Mouse (Mus musculus) liver, embryonic 12.5 days (tissue): Measurements from ENCODE around the gene Lin28a. TPM values are rescaled to one million over a fixed set of nuclear protein-coding genes. Genes with fewer than 3 reads are reported as not detected.
A peak's percentile ranks its signal among the peaks of the same experiment; 100 is the strongest.

Experiments
- ATAC-seq: fragments of 200-750 bp; cut with Nextera tagmentation; 2 replicates; pipeline ENCODE4 v1.8.0; 2017; ENCODE audit warnings: moderate number of reproducible peaks, mild to moderate bottlenecking, moderate library complexity
- H3K27ac ChIP-seq: fragments of 300-500 bp; sonication (generic); 2 replicates; pipeline ENCODE4 v1.5.1; 2016; ENCODE audit warnings: mild to moderate bottlenecking
- H3K27me3 ChIP-seq: fragments of 300-500 bp; sonication (generic); replicated peaks from 2 replicates; pipeline ENCODE4 v1.6.1; 2016; ENCODE audit warnings: mild to moderate bottlenecking, moderate library complexity
- H3K36me3 ChIP-seq: fragments of 300-500 bp; sonication (generic); 2 replicates; pipeline ENCODE4 v1.6.1; 2016; ENCODE audit warnings: mild to moderate bottlenecking, moderate library complexity
- H3K4me1 ChIP-seq: fragments of 300-500 bp; sonication (generic); 2 replicates; pipeline ENCODE4 v1.6.1; 2016
- H3K4me2 ChIP-seq: fragments of 300-500 bp; sonication (generic); 2 replicates; pipeline ENCODE4 v1.6.1; 2016; ENCODE audit warnings: mild to moderate bottlenecking, moderate library complexity
- H3K4me3 ChIP-seq: fragments of 300-500 bp; sonication (generic); 2 replicates; pipeline ENCODE4 v1.5.1; 2016; ENCODE audit warnings: mild to moderate bottlenecking, moderate library complexity
- H3K9ac ChIP-seq: fragments of 300-500 bp; sonication (generic); 2 replicates; pipeline ENCODE4 v1.6.1; 2016; ENCODE audit warnings: mild to moderate bottlenecking, moderate library complexity
- H3K9me3 ChIP-seq: fragments of 300-500 bp; sonication (generic); replicated peaks from 2 replicates; pipeline ENCODE4 v1.6.1; 2016; ENCODE audit warnings: mild to moderate bottlenecking, moderate library complexity
- WGBS: fragments of 180-500 bp; shearing (Covaris S2); methylation state at CpG from one replicate; pipeline ENCODE4 v1.1.7; 2016; ENCODE audit not compliant: insufficient replicate concordance; 5-methylcytosine and 5-hydroxymethylcytosine counted together
- polyA plus RNA-seq: library from polyadenylated mRNA; unstranded; fragments of >200 nt; fragmentation: Nextera tagmentation; extraction: Ambion mirVana; gene quantifications from 2 replicates; pipeline ENCODE4 v1.2.1, GENCODE M21; 2016

Gene Lin28a
- polyA plus RNA-seq, 1 experiment from 2014 or later = 5.8 TPM

DNA sequence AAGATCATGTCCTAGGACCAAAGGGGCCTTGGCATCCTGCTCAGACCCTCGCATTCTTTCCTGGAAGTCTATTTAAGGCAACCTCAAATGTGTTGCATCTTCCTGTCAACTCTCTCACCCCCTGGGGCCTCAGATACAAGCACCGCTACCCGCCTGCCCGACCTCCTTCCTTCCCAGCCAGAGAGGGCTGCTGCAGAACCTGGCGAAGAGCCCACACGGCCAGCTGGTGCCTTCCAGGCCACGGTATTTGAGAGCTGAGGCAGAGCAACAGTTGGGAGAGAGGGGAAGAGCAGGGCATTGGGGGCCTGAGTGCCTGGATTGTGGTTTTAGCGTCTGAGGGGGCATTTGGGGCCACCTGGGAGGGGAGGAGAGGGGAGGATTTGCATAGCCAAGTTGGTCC, 33.9 kb upstream of the Lin28a start:
- Histone ChIP-seq H3K9me3 (no peaks in the 10 kb centered on the region), H3K4me2 (no peak overlapping the region), H3K27me3 (no peaks in the 10 kb centered on the region; the same call in 1 of the 2 replicates), H3K36me3 (no peaks in the 10 kb centered on the region), H3K4me1 (0 out of 2 replicates have a peak, but pooled peaks cover 10% of the 10 kb centered on the region), H3K27ac (no peak overlapping the region), H3K9ac (no peak overlapping the region), H3K4me3 (no peak overlapping the region)
- ATAC-seq = no peak
- 14% methylated on average over 8 of the region's 8 CpGs for WGBS

GRCm38 (mm10) chr4:134051912-134052311, 33.3 kb upstream of the Lin28a start:
- Histone ChIP-seq H3K27me3 (no peaks in the 10 kb centered on the region), H3K4me2 (no peak overlapping the region), H3K4me3 (no peak overlapping the region), H3K27ac (no peak overlapping the region), H3K36me3 (no peaks in the 10 kb centered on the region), H3K9me3 (no peaks in the 10 kb centered on the region), H3K4me1 (0 out of 2 replicates have a peak, but pooled peaks cover 10% of the 10 kb centered on the region), H3K9ac (no peak overlapping the region)
- no peak for ATAC-seq
- WGBS = 62% methylated on average over 5 of the region's 5 CpGs

DNA sequence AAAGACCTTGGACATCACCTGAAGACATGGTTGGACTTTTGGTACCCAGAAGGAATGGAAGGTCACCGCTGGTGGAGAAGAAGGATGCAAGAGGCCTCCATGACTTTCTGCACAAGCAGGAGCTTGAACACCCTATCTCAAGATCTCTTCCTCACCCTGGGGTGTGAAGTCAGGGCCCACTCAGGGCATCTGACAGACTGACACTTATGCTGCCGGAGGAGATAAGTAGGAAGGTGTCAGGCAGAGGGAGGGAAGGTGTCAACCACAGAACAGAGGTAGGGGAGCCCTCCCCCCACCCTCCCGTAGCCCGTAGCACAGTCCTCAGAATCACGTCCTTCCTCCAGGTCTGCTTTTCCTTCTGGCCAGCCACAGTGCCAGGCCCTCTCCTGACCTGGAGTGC, 29.0 kb upstream of the Lin28a start:
- Histone ChIP-seq H3K9ac (no peak overlapping the region), H3K27ac (no peak overlapping the region), H3K27me3 (peaks cover 17% of the 10 kb centered on the region; the same call in 1 of the 2 replicates), H3K9me3 (no peaks in the 10 kb centered on the region), H3K4me2 (no peak overlapping the region), H3K4me3 (no peak overlapping the region), H3K36me3 (no peaks in the 10 kb centered on the region), H3K4me1 (0 out of 2 replicates have a peak, but pooled peaks cover 8% of the 10 kb centered on the region)
- ATAC-seq = no peak
- 28% methylated on average over 5 of the region's 5 CpGs for WGBS

- Histone ChIP-seq H3K9ac (no peak overlapping the region), H3K4me2 (no peak overlapping the region), H3K9me3 (no peaks in the 10 kb centered on the region), H3K36me3 (no peaks in the 10 kb centered on the region), H3K4me1 (peaks cover 5% of the 10 kb centered on the region; the same call in 1 of the 2 replicates), H3K27ac (no peak overlapping the region), H3K4me3 (no peak overlapping the region), H3K27me3 (peaks cover 30% of the 10 kb centered on the region; the same call in 1 of the 2 replicates)
- no peak for ATAC-seq
- 19% methylated on average over 2 of the region's 2 CpGs for WGBS
Measured at GRCm38 (mm10) chr4:134043041-134043440, 24.4 kb upstream of the Lin28a start.

DNA sequence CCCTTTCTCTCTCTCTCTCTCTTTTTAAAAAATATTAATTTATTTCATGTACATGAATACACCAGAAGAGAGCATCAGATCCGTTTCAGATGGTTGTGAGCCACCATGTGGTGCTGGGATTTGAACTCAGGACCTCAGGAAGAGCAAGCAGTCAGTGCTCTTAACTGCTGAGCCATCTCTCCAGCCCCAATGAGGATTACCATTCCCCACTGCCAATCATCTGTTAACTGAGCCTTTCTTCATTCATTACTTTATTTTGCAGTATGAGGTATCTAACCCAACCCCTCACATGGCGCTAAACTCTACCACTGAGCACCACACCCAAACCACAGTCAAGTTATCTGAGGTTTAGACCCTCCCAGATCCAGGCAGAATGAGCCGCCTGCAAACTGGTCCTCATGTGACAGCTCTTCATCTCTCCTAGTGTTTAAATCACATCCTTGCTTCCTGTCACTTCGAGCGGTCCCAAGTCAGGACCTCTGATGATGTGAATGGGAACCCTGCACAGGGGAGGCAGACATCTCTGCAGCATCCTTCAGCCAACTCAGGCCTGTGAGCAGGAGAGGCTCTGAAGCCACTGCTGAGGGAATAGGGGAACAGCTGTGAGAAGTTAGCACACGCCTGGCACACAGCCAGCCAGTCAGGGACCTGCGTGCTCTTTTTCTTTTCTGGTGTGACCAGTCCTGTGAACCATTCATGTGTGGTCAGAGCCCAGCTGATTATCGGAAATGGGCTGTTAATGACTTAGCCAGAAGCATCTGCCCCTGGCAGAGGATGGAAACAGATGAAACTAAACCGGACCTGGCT, 22.9 kb upstream of the Lin28a start:
- 19% methylated on average over 9 of the region's 9 CpGs for WGBS
- H3K9ac ChIP-seq = no peak overlapping the region
- H3K4me2 ChIP-seq = no peak overlapping the region
- no peaks in the 10 kb centered on the region for H3K36me3 ChIP-seq
- peaks cover 5% of the 10 kb centered on the region; the same call in 1 of the 2 replicates for H3K4me1 ChIP-seq
- ATAC-seq = no peak
- no peak overlapping the region for H3K4me3 ChIP-seq
- H3K27me3 ChIP-seq = peaks cover 38% of the 10 kb centered on the region; the same call in 1 of the 2 replicates
- H3K27ac ChIP-seq = no peak overlapping the region
- H3K9me3 ChIP-seq = no peaks in the 10 kb centered on the region

DNA sequence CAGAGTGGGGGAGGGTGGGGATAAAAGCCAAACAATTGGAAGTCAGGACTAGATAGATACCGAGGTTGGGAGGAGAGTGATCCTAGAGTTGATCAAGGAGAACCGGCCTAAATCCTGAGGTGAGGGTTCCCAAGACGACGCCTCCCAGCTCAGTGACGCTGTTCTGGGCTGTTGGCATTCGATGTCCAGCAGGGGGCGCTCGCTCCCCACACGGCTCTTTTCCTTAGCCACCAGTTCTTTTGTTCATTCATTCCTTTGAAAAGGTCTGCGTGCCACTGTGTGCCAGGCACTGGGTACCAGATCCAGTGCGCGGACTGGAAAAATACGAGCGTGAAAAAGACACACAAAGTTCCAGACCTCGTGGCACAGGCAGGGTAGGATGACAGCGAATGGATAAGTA, 17.3 kb upstream of the Lin28a start:
- 0 out of 2 replicates have a peak, but pooled peaks cover 19% of the 10 kb centered on the region for H3K27me3 ChIP-seq
- peak; percentile 27; the same call in 1 of the 2 replicates for ATAC-seq
- H3K27ac ChIP-seq = no peak overlapping the region
- no peak overlapping the region for H3K4me3 ChIP-seq
- H3K9me3 ChIP-seq = no peaks in the 10 kb centered on the region
- no peaks in the 10 kb centered on the region for H3K4me1 ChIP-seq
- no peak overlapping the region for H3K9ac ChIP-seq
- WGBS = 6% methylated on average over 16 of the region's 16 CpGs
- no peaks in the 10 kb centered on the region for H3K36me3 ChIP-seq
- no peak overlapping the region for H3K4me2 ChIP-seq

- ATAC-seq = no peak
- Histone ChIP-seq H3K36me3 (no peaks in the 10 kb centered on the region), H3K4me2 (no peak overlapping the region), H3K9ac (no peak overlapping the region), H3K27me3 (no peaks in the 10 kb centered on the region), H3K4me1 (no peaks in the 10 kb centered on the region), H3K9me3 (0 out of 2 replicates have a peak, but pooled peaks cover 4% of the 10 kb centered on the region), H3K27ac (no peak overlapping the region), H3K4me3 (no peak overlapping the region)
- WGBS = 69% methylated on average over 9 of the region's 9 CpGs
Measured at GRCm38 (mm10) chr4:134025802-134026201, 7.2 kb upstream of the Lin28a start.

DNA sequence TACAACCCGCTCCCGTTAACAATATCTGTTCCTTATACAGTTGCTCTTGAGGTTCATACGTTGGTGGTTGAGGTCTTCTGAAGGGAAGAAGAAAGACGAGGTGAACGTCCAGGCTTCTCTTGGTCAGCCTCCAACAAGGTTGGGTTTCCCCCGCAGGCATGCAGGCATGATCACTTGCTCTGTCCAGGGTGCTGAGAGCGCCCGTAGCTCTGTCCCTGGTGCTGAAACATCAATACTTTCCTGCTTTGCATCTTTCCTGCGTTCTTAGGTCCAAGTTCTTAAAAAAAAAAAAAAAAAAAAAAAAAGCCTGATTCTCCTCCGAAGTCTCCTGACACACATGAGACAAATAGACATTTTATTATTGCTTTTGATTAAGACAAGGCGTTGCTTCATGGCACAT, 2.0 kb upstream of the Lin28a start:
- no peaks in the 10 kb centered on the region for H3K9me3 ChIP-seq
- no peak for ATAC-seq
- H3K27me3 ChIP-seq = peaks cover 50% of the 10 kb centered on the region
- 2% methylated on average over 11 of the region's 11 CpGs for WGBS
- H3K4me1 ChIP-seq = peaks cover 17% of the 10 kb centered on the region; the same call in 1 of the 2 replicates
- H3K27ac ChIP-seq = no peak overlapping the region
- H3K4me3 ChIP-seq = no peak overlapping the region
- no peaks in the 10 kb centered on the region for H3K36me3 ChIP-seq
- no peak overlapping the region for H3K9ac ChIP-seq
- no peak overlapping the region for H3K4me2 ChIP-seq

DNA sequence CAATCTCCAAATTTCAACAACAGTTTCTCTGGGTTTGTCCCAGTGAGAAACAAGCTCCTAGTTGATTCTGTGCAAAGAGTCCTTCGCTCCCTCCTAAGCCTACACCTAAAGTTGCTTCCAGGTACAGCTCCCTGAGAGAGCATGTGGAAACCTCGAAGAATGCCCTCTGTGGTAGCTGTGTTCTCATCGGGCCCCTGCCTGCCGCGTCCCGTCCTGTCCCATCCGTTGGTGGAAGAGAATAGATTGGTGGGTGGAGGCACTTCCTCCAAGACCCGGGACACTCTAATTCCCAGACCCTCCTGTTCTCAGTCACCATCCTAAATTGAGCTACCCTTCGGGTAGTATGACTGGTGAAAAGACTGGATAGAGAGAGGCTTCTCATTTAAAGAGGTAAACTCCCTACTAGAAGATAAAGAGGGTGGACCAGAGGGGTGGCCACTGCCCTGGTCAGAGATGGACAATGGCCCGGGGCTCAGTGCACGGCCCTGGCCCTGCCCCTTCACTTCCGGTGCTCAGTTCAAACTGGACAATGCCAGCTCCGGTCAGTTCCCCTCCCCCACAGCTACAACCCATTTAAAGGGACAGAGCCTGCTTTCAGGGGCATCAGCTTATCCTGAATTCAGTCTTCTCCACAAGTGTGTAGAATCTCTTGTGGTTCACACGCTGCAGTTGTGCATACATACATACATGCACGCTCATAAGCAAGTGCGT, 1.2 kb upstream of the Lin28a start:
- no peak overlapping the region for H3K9ac ChIP-seq
- ATAC-seq = peak; percentile 57
- H3K27ac ChIP-seq = peak overlapping the region; percentile 20
- peaks cover 55% of the 10 kb centered on the region for H3K27me3 ChIP-seq
- no peak overlapping the region for H3K4me3 ChIP-seq
- H3K9me3 ChIP-seq = no peaks in the 10 kb centered on the region
- WGBS = 4% methylated on average over 16 of the region's 16 CpGs
- H3K4me1 ChIP-seq = peaks cover 17% of the 10 kb centered on the region; the same call in 1 of the 2 replicates
- peak overlapping the region; percentile 53 for H3K4me2 ChIP-seq
- no peaks in the 10 kb centered on the region for H3K36me3 ChIP-seq

DNA sequence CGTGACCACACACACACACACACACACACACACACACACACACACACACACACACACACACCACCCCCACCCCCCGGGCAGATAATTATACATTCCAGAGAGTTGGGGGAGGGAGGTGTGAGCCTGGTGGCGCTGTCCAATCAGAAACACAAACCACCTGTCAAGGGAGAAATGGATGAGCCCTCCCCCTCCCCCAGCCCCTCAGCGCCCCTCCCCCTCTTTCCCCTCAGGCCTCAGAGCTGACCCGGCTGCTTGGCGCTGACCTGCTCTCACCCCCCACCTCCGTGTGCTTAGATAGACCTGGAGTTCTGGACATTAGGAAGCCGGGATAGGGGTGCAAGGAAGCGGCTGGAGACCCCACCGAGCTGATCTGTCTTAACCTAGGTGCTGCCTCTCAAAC, 569 bp upstream of the Lin28a start:
- WGBS = 5% methylated on average over 9 of the region's 10 CpGs
- Histone ChIP-seq H3K4me1 (peaks cover 17% of the 10 kb centered on the region; the same call in 1 of the 2 replicates), H3K4me2 (peak overlapping the region; percentile 53), H3K9ac (no peak overlapping the region), H3K27me3 (peaks cover 55% of the 10 kb centered on the region), H3K36me3 (no peaks in the 10 kb centered on the region), H3K27ac (peak overlapping the region; percentile 20), H3K4me3 (no peak overlapping the region), H3K9me3 (no peaks in the 10 kb centered on the region)
- ATAC-seq = peak; percentile 31; the same call in 1 of the 2 replicates

- under 1% methylated on average over 46 of the region's 46 CpGs for WGBS
- Histone ChIP-seq H3K4me3 (peak overlapping the region; percentile 44), H3K4me1 (peaks cover 17% of the 10 kb centered on the region; the same call in 1 of the 2 replicates)
Measured at GRCm38 (mm10) chr4:134018038-134018778, 433 bp downstream of the Lin28a start.

More at GRCm38 (mm10) chr4:134018038-134018778, 433 bp downstream of the Lin28a start:
- H3K9ac ChIP-seq = peak overlapping the region; percentile 36; the same call in 1 of the 2 replicates
- H3K4me2 ChIP-seq = peak overlapping the region; percentile 53
- peaks cover 55% of the 10 kb centered on the region for H3K27me3 ChIP-seq
- peak overlapping the region; percentile 65 for H3K27ac ChIP-seq
- ATAC-seq = no peak; the same call in 1 of the 2 replicates
- no peaks in the 10 kb centered on the region for H3K9me3 ChIP-seq
- H3K36me3 ChIP-seq = no peaks in the 10 kb centered on the region
